Mouse (Mus musculus): ENCODE measurements around the gene Wdr4. TPM values are rescaled to one million over a fixed set of nuclear protein-coding genes. Genes with fewer than 3 reads are reported as not detected.
"Not testable (repeated sequence)": the region's sequence is repeated elsewhere in the genome, so short reads cannot be mapped to it uniquely, and the experiment has no call there.

Gene Wdr4
- 38.2 and 49.3 TPM in 2 replicates for polyA plus RNA-seq (2016; fragmentation: Nextera tagmentation; extraction: Ambion mirVana)

DNA sequence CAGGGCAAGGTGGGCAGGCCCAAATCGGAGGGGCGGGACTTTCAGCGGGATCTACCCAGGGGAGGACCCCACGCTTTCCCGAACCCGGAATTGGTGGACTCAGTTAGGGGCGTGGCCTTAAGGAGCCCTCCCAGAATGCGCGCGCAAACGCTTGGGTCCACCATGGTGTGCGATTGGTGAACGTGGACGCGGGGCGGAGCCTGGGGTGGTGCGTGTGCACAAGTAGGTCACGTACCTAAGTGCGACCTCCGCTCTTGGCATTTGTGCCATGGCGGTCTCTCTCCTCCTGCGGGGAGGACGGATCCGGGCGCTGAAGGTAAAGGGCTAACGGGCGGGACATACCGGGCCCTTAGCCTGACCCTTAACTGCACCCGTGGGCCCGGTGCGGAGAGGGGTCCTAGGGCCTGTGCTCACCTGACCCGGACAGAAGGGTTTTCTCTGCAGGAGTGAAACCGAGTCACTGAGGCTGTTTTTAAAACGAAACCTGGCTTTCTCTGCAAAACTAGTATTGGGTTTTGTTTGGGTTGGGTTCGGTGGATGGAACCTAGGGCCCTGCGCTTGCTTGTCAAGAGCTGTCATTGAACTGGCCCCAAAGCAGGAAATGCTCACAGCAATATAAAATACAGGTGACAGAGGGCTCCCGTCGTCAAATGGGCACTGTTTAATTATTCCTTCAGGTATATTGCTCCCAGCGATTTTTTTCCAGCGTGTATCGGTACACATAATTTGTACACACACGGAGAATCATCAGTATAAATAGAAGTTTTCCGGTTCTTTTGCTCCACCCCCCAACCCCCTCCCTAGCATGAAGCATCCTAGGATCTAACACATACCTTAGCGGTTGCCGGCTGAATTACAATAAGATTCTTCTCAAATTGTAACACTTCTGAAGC lies at the start of gene Wdr4, which contains the start of gene Ndufv3:
Gene Wdr4, minus strand, starts transcription at position 35 of the 893 bp plus-strand sequence.
Gene Ndufv3, plus strand, starts transcription at position 170 of the 893 bp plus-strand sequence.
- H3K27me3 ChIP-seq (ENCODE audit: insufficient read depth, poor library complexity, severe bottlenecking), result no peaks in the 10 kb centered on the region
- DNase-seq (ENCODE audit: low spot score), result peak; percentile 99
- no peaks in the 10 kb centered on the region for H3K9me3 ChIP-seq
- peak within 1 kb of the TSS; percentile 91 for H3K27ac ChIP-seq
- H3K4me1 ChIP-seq, result peaks cover 22% of the 10 kb centered on the region
- under 1% methylated on average over 45 of the region's 45 CpGs for WGBS
- peaks cover 24% of the 10 kb centered on the region for H3K36me3 ChIP-seq
- H3K4me3 ChIP-seq, result peak within 1 kb of the TSS; percentile 88

DNA sequence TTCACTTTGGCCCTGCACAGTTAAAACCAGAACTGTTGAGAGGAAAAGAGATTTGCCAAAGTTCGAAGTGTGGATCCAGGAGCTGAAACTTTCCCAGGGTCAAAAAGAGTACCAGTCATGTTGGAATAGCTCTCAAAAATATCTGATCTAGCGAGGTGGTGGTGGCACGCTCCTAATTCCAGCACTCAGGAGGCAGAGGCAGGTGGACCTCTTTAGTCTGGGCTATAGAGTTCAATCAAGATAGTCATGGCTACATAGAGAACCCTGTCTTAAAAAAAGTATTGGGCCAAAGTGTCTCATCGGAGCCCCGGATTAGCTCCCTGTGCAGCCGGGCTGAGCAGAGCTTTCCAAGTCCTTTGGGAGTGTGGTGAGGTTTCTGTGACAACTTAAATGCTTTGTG lies 46.5 kb upstream of the Wdr4 start:
- peak overlapping the region; percentile 93 for H3K4me3 ChIP-seq
- H3K36me3 ChIP-seq, result no peaks in the 10 kb centered on the region
- peak overlapping the region; percentile 98 for H3K27ac ChIP-seq
- no peaks in the 10 kb centered on the region for H3K9me3 ChIP-seq
- H3K4me1 ChIP-seq, result peaks cover 48% of the 10 kb centered on the region
- H3K27me3 ChIP-seq (ENCODE audit: insufficient read depth, poor library complexity, severe bottlenecking), result no peaks in the 10 kb centered on the region
- WGBS, result 75% methylated on average over 6 of the region's 6 CpGs
- DNase-seq (ENCODE audit: low spot score), result no peak

DNA sequence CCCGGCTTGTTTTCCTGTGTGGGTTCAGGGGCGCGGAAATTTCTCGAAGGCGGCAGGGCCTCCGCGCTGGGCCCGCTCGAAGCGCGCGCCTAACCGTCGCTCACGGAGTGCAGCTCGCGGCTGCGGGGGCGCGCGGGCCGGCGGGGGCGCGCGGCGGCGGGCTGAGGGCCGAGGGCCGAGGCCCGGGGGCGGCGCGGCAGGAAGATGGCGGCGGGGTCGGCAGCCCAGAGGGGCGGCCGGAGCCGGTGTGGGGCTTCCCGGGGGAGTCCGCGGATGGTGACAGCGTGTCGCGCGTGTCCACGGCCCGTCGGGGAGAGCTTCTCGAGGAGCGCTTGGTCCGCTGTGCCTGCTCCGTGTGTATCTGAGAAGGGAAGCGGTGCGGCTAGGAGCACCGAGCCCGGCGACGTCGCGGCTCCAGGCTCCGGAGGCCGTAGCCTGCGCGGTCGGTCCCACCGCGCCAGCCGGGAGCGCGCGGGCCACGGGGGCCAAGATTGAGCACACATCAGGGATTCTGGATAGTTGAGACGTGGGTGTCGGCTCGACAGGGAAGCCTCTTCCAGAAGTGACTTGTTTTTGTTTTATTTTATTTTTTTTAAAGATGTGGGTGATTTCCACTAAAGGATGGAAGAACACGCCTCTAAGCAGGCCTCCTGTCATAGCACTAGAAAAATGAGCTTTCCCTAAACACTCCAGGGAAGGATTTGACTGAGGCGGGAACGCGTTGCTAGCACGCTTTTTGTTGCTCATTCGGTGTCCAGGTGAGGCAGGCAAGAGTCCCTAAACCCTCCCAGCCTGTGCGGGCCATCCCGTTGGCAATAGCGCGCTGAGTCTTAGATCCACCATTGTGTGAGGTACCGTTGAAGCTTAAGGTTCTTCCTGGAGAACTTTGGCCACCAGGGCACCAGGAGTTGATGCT lies 45.6 kb upstream of the Wdr4 start:
- Histone ChIP-seq H3K4me1 (peaks cover 39% of the 10 kb centered on the region), H3K4me3 (peak overlapping the region; percentile 93), H3K9me3 (no peaks in the 10 kb centered on the region), H3K36me3 (no peaks in the 10 kb centered on the region), H3K27me3 (ENCODE audit: insufficient read depth, poor library complexity, severe bottlenecking) (no peaks in the 10 kb centered on the region), H3K27ac (peak overlapping the region; percentile 98)
- under 1% methylated on average over 84 of the region's 88 CpGs for WGBS
- DNase-seq (ENCODE audit: low spot score), result no peak

DNA sequence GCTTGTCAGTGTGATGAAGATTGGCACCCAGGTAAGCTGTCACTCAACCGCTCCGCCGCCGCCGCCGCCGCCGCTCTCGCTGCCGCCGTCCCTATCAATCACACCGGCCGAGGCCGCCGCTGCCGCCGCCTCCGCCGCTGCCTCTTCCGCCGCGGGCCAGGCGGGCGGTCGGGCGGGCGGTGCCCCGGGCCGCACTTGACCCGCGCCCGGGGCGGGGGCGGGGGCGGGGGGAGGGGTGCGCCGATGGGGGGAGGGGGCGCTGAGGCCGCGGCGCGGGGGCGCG lies 45.0 kb upstream of the Wdr4 start:
- 7% methylated on average over 18 of the region's 44 CpGs for WGBS
- Histone ChIP-seq H3K4me1 (peaks cover 39% of the 10 kb centered on the region), H3K27me3 (ENCODE audit: insufficient read depth, poor library complexity, severe bottlenecking) (no peaks in the 10 kb centered on the region), H3K36me3 (no peaks in the 10 kb centered on the region), H3K4me3 (peak overlapping the region; percentile 93), H3K9me3 (no peaks in the 10 kb centered on the region), H3K27ac (peak overlapping the region; percentile 98)
- DNase-seq (ENCODE audit: low spot score), result no peak

DNA sequence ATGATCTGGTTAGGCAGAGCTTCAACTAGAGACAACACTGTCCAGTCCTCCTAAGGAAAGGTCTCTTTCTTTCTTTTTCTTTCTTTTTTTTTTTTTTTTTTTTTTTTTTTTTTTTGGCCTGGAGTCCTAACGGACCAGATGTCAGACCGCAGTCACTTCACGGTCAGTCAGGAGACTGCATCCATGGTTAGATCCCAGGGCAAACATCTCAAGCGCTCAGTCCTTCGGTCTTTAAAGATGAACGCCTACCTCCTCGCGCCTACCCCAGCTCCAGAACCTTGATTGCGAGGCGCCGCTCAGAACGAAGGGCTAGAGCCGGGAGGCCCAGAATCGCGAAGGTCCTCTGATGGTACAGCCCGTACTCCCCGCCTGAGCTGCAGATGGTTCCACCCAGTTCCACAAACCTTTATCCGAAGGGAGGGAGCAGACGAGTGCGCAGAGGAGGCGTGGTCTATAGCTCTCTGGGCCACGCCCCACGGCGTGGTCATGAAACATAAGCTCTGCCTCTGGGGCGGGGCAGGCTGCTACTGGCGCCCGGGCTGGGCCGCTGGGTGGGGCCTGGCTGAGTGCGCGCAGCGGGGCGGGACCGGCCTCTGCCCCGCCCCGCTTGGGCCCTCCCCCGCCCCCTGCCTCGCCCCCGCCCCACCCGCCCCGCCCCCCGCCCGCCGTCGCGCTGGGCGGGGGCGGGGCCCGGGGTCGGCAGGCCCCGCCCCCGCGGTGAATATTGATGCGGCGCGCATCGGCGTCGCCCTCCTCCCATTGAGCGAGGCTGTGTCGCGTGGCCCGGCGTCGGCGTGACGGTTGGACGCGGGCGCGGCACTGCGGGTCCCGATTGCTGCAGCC lies 44.5 kb upstream of the Wdr4 start, which contains the start of gene Pknox1:
Gene Pknox1, plus strand, starts transcription at position 720 of the 843 bp plus-strand sequence.
- WGBS, result under 1% methylated on average over 67 of the region's 72 CpGs
- DNase-seq (ENCODE audit: low spot score), result peak; percentile 99
- H3K27ac ChIP-seq, result peak within 1 kb of the TSS; percentile 98
- H3K9me3 ChIP-seq, result no peaks in the 10 kb centered on the region
- no peaks in the 10 kb centered on the region for H3K36me3 ChIP-seq
- H3K4me3 ChIP-seq, result peak within 1 kb of the TSS; percentile 93
- no peaks in the 10 kb centered on the region for H3K27me3 ChIP-seq (ENCODE audit: insufficient read depth, poor library complexity, severe bottlenecking)
- H3K4me1 ChIP-seq, result peaks cover 35% of the 10 kb centered on the region

DNA sequence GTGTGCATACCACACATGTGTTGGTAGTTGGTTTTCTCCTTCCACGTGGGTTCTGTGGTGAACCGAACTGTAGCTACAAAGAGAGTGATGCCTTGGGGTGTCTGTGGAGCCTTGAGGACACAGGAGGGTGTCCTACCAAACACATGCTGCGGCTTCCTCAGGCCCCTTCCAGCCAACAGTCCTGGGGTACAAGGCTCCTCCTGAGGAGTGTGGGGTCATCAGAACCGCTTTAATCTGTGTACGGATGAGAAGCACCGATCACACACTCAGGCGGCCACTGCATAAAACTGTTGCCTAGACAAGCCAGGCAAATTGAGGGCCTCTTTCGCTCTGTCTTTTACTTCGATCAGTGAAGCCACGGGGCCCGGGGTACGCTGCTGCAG lies 43.8 kb upstream of the Wdr4 start:
- no peak for DNase-seq (ENCODE audit: low spot score)
- WGBS, result 28% methylated on average over 12 of the region's 12 CpGs

DNA sequence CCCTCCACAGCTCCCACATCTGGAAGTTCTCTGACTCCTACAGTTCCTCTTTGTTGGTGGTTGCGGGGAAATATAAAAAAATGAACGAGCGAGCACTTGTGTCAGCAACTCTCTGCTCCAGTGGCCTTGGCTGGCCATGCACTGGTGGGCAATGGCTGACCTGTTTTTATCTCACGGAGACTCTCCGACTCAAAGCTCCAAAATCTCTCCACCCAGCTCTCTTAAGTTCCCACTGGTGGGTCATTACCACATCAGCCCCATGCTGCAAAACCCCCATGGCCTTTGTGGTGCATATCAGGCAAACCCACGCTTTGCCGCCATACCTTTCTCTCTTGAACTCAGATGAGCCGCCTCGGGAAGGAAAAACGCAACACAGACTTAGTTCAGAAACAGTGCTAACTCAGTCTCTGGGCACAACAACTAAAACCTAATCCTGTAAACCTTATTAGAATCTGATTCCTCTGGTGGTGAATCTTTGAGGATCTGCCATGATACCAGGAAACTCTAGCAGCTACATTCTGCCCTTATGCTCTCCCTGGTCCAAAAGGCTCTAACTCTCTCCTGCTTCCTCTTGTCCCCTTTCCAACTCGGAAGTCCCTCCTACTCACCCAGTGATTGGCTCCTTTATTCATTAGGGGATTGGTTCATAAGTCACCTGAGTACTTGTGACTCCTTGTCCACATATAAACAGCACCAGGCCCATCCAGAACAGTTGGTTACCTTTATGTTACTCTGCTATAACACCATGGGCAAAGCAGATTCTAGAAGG lies 39.4 kb upstream of the Wdr4 start:
- no peaks in the 10 kb centered on the region for H3K27me3 ChIP-seq (ENCODE audit: insufficient read depth, poor library complexity, severe bottlenecking)
- no peak overlapping the region for H3K4me3 ChIP-seq
- no peak for DNase-seq (ENCODE audit: low spot score)
- peaks cover 22% of the 10 kb centered on the region for H3K4me1 ChIP-seq
- 82% methylated on average over 11 of the region's 11 CpGs for WGBS
- H3K9me3 ChIP-seq, result no peaks in the 10 kb centered on the region
- H3K36me3 ChIP-seq, result no peaks in the 10 kb centered on the region
- no peak overlapping the region for H3K27ac ChIP-seq

More for the DNA sequence above, 43.8 kb upstream of the Wdr4 start:
- Histone ChIP-seq H3K27ac (peak overlapping the region; percentile 98), H3K9me3 (no peaks in the 10 kb centered on the region), H3K4me3 (peak overlapping the region; percentile 93), H3K4me1 (peaks cover 30% of the 10 kb centered on the region), H3K36me3 (no peaks in the 10 kb centered on the region), H3K27me3 (ENCODE audit: insufficient read depth, poor library complexity, severe bottlenecking) (no peaks in the 10 kb centered on the region)

DNA sequence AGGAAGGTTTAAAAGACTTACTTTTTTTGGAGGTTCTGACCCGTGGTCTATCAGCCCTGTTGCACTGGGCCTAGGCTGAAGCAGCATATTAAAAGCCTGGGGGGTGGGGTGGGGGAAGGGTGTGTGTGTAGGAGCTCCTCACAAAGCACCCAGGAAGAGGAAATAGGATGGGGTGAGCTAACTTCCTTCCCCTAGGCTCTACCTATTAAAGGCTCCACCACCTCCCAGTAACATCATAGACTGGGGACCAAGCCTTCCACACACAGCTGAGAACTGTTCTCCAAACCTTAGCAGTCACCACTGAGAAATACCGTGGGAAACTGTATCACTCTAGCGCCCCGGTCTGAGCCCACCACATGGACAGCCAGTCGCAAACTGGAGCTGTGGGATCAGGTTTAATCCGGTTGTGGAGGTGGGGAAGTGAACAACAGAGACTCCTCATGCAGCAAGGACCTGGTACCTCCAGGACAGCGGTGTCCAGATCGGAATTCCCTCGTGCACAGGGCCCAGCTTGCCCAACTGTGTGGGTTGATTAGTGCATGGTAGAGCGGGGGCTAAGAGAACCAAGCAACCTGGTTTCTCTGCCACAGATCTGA lies 38.3 kb upstream of the Wdr4 start:
- Histone ChIP-seq H3K36me3 (no peaks in the 10 kb centered on the region), H3K27ac (peak overlapping the region; percentile 59; the same call in 1 of the 2 replicates), H3K4me3 (no peak overlapping the region), H3K4me1 (peaks cover 16% of the 10 kb centered on the region), H3K9me3 (no peaks in the 10 kb centered on the region), H3K27me3 (ENCODE audit: insufficient read depth, poor library complexity, severe bottlenecking) (no peaks in the 10 kb centered on the region)
- 73% methylated on average over 10 of the region's 10 CpGs for WGBS
- no peak for DNase-seq (ENCODE audit: low spot score)

DNA sequence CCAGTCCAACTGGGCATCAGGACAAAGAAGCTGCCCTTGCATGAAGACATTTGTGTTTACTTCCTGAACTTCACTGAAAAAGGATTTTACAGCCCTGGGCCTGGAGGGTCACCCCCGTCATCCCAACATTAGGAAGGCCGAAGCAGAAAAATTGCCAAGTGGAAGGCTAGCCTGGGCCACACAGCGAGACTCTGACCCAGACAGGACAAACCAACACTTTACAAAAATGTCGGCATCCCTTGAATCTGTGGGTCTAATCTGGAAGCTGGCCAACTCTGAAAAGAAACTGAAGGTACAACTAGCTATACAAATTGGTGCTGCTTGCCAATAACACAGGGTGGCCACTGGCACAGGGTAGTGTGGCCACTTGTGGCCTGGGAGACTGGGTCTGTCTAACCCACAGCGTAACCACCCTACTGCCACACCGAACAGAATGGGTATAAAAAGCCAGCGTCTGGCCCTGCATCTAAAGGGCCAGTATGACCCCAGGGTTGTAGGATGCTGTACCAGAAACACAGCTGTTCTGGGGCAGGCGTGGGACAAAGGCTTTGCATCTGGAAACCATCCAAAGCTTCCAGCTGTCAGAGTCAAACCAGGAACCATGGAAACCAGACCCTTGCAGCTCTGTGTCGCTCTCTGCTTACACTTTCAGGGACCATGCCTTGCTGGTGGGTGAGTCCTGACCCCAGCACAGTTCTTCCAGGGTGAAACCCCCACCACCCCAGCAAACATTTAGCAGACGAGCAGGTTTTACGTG lies 37.5 kb upstream of the Wdr4 start:
- peak overlapping the region; percentile 59; the same call in 1 of the 2 replicates for H3K27ac ChIP-seq

DNA sequence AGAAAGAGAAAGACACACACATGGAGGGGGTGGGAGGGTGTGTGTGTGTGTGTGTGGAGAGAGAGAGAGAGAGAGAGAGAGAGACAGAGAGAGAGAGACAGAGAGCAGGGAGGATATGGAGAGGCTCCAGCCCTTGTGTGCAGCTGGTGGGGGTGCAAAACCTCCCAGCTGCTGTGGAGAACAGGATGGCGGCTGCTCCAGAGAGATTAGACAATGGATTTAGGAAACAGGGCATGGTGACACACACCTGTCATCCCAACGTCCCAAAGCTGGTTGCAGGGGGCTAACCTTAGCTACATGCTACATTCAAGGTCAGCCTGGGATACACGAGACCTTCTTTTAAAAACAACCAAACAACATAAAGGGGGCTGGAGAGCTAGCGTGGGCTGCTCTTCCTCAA lies 36.5 kb upstream of the Wdr4 start:
- 66% methylated on average over 4 of the region's 4 CpGs for WGBS
- peaks cover 16% of the 10 kb centered on the region for H3K4me1 ChIP-seq
- no peak overlapping the region for H3K4me3 ChIP-seq
- H3K27ac ChIP-seq, result no peak overlapping the region
- H3K9me3 ChIP-seq, result no peaks in the 10 kb centered on the region
- no peaks in the 10 kb centered on the region for H3K27me3 ChIP-seq (ENCODE audit: insufficient read depth, poor library complexity, severe bottlenecking)
- no peak for DNase-seq (ENCODE audit: low spot score)
- H3K36me3 ChIP-seq, result no peaks in the 10 kb centered on the region

More for the DNA sequence above, 37.5 kb upstream of the Wdr4 start:
- Histone ChIP-seq H3K9me3 (no peaks in the 10 kb centered on the region), H3K4me1 (peaks cover 16% of the 10 kb centered on the region), H3K36me3 (no peaks in the 10 kb centered on the region), H3K27me3 (ENCODE audit: insufficient read depth, poor library complexity, severe bottlenecking) (no peaks in the 10 kb centered on the region), H3K4me3 (no peak overlapping the region)
- WGBS, result 58% methylated on average over 11 of the region's 11 CpGs
- DNase-seq (ENCODE audit: low spot score), result no peak

DNA sequence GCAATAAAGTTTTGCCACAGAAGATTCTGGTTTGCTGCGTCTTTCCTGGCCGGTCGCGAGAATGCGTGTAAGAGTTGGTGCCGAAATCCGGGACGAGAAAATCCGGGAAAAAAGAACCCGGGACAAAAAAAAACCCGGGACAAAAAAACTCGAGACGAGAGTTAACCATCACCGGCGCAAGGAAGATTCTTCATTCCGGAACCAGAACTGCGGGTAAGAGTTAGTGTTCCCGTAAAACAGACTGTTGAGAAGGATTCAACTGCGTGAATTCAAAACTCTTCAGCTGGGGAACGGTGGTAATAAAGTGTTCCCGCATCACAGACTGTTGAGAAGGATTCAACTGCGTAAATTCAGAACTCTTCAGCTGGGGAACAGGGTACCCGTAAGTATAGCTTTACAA lies 32.8 kb upstream of the Wdr4 start:
- H3K9me3 ChIP-seq; H3K27ac ChIP-seq; H3K36me3 ChIP-seq; H3K27me3 ChIP-seq (ENCODE audit: insufficient read depth, poor library complexity, severe bottlenecking); H3K4me3 ChIP-seq; DNase-seq (ENCODE audit: low spot score): not testable (repeated sequence)
- 89% methylated on average over 23 of the region's 23 CpGs for WGBS
- H3K4me1 ChIP-seq, result peaks cover 20% of the 10 kb centered on the region

Measured in heart, embryonic 10.5 days (tissue).